Mouse (Mus musculus): Measurements from ENCODE around the gene Tacc2. TPM values are rescaled to one million over a fixed set of nuclear protein-coding genes. Genes with fewer than 3 reads are reported as not detected.

The Tacc2 gene
- total and polyA plus RNA-seq, 3 experiments = 3.5 to 21.5 TPM; not detected in 1

- Histone ChIP-seq H3K9me3 (replicated peaks; ENCODE audit: insufficient read depth, low read length) (no peaks in the 10 kb centered on the region), H3K9ac (ENCODE audit: control insufficient read depth, low read depth, low read length, poor library complexity, severe bottlenecking) (peak overlapping the region; percentile 98), H3K27me3 (ENCODE audit: control insufficient read depth in 1 of 2, insufficient read depth in 2 of 2, low read length in 2 of 2) (no peaks in the 10 kb centered on the region; a peak in 1 of 4 replicates), H3K27ac (ENCODE audit: control insufficient read depth, low read depth, low read length) (peak overlapping the region; percentile 95), H3K79me2 (ENCODE audit: control insufficient read depth, insufficient read depth, low read length, poor library complexity) (peaks cover 34% of the 10 kb centered on the region), H3K36me3 (ENCODE audit: control insufficient read depth in 1 of 2, insufficient read depth in 2 of 2, low read length in 2 of 2) (peaks cover 19 to 21% of the 10 kb centered on the region in 2 experiments), H3K4me3 (ENCODE audit: control insufficient read depth in 1 of 2, insufficient read depth in 1 of 2, low read depth in 2 of 2, low read length in 2 of 2) (peak overlapping the region; percentile 93 to 99), H3K4me1 (ENCODE audit: control insufficient read depth in 1 of 2, insufficient read depth in 2 of 2, low read length in 2 of 2) (peaks cover 6 to 13% of the 10 kb centered on the region in 2 experiments; a peak in 3 of 4 replicates)
- peak; percentile 97 for DNase-seq (ENCODE audit: low read depth, low spot score)
- no peak for TF ChIP-seq CHD1 (IDR thresholded peaks at IDR 0.05; ENCODE audit: low read depth, low read length)
- TF ChIP-seq USF2 (IDR thresholded peaks at IDR 0.05; ENCODE audit: borderline replicate concordance in 1 of 2, insufficient read depth in 1 of 2, low read depth in 1 of 2, low read length in 2 of 2) = no peak
- no peak; the same call in 1 of the 2 replicates for TF ChIP-seq USF1 (IDR thresholded peaks at IDR 0.05; ENCODE audit: low read depth, low read length)
- TF ChIP-seq KAT2A (conservative IDR thresholded peaks at IDR 0.05; ENCODE audit: low read depth, low read length) = no peak; the same call in 1 of the 2 replicates
- no peak for TF ChIP-seq BHLHE40 (IDR thresholded peaks at IDR 0.05; ENCODE audit: borderline replicate concordance, low read depth, low read length)
- TF ChIP-seq MAZ (IDR thresholded peaks at IDR 0.05; ENCODE audit: low read depth, low read length) = no peak; the same call in 1 of the 2 replicates
- TF ChIP-seq UBTF (IDR thresholded peaks at IDR 0.05; ENCODE audit: borderline replicate concordance, insufficient read depth, low read depth, low read length) = peak; percentile 57; the same call in 1 of the 2 replicates
- no peak for TF ChIP-seq ZC3H11A (IDR thresholded peaks at IDR 0.05; ENCODE audit: low read depth, low read length)
- TF ChIP-seq ZNF384 (IDR thresholded peaks at IDR 0.05; ENCODE audit: low read depth, low read length) = no peak
- TF ChIP-seq SMC3 (IDR thresholded peaks at IDR 0.05; ENCODE audit: low read depth, low read length) = no peak
- TF ChIP-seq MYB (IDR thresholded peaks at IDR 0.05; ENCODE audit: low read depth, low read length) = no peak
- TF ChIP-seq ELF1 (IDR thresholded peaks at IDR 0.05; ENCODE audit: low read depth, low read length) = 0 out of 2 replicates have a peak, but pooled peaks have one; percentile 45
- peak; percentile 86 for TF ChIP-seq HCFC1 (IDR thresholded peaks at IDR 0.05; ENCODE audit: low read depth, low read length)
- TF ChIP-seq MAX (IDR thresholded peaks at IDR 0.05; ENCODE audit: low read length) = peak; percentile 66
- no peak for TF ChIP-seq MAFK (IDR thresholded peaks at IDR 0.05; ENCODE audit: borderline replicate concordance, low read depth, low read length)
- no peak for TF ChIP-seq TAL1 (IDR thresholded peaks at IDR 0.05; ENCODE audit: low read length)
- TF ChIP-seq TBP (IDR thresholded peaks at IDR 0.05; ENCODE audit: low read depth, low read length) = peak; percentile 61; the same call in 1 of the 2 replicates
- peak; percentile 71 for TF ChIP-seq TCF12 (IDR thresholded peaks at IDR 0.05; ENCODE audit: low read depth, low read length)
- no peak for TF ChIP-seq E2F4 (IDR thresholded peaks at IDR 0.05; ENCODE audit: borderline replicate concordance, low read depth, low read length)
- no peak for TF ChIP-seq POLR2AphosphoS5 (IDR thresholded peaks at IDR 0.05; ENCODE audit: borderline replicate concordance, low read depth, low read length)
- TF ChIP-seq GATA1 (IDR thresholded peaks at IDR 0.05; ENCODE audit: low read depth, low read length) = no peak
- TF ChIP-seq NELFE (IDR thresholded peaks at IDR 0.05; ENCODE audit: low read depth, low read length) = peak; percentile 57; the same call in 1 of the 2 replicates
- TF ChIP-seq RAD21 (IDR thresholded peaks at IDR 0.05; ENCODE audit: low read depth, low read length) = no peak
- no peak; the same call in 1 of the 2 replicates for TF ChIP-seq ZMIZ1 (IDR thresholded peaks at IDR 0.05; ENCODE audit: low read depth, low read length)
- TF ChIP-seq GABPA (IDR thresholded peaks at IDR 0.05; ENCODE audit: low read depth, low read length) = peak; percentile 80; the same call in 1 of the 2 replicates
- no peak for TF ChIP-seq EP300 (IDR thresholded peaks at IDR 0.05; ENCODE audit: low read depth in 1 of 2, low read length in 2 of 2)
- TF ChIP-seq POLR2AphosphoS2 (IDR thresholded peaks at IDR 0.05; ENCODE audit: low read length) = no peak
- no peak for TF ChIP-seq RCOR1 (IDR thresholded peaks at IDR 0.05; ENCODE audit: low read depth, low read length)
- peak; percentile 80 for TF ChIP-seq NRF1 (IDR thresholded peaks at IDR 0.05; ENCODE audit: insufficient read depth, low read depth, low read length, poor library complexity, severe bottlenecking)
- no peak for TF ChIP-seq MYC (IDR thresholded peaks at IDR 0.05; ENCODE audit: low read depth, low read length)
- no peak for TF ChIP-seq MEF2A (IDR thresholded peaks at IDR 0.05; ENCODE audit: extremely low read depth, insufficient replicate concordance, low read depth, low read length, poor library complexity, severe bottlenecking)
- peak; percentile 71 for TF ChIP-seq MXI1 (IDR thresholded peaks at IDR 0.05; ENCODE audit: low read depth, low read length)
- no peak for TF ChIP-seq JUND (IDR thresholded peaks at IDR 0.05; ENCODE audit: low read depth, low read length)
- no peak for TF ChIP-seq ZKSCAN1 (IDR thresholded peaks at IDR 0.05; ENCODE audit: low read depth, low read length)
- TF ChIP-seq CTCF (IDR thresholded peaks at IDR 0.05 in 2 of 3, conservative IDR thresholded peaks at IDR 0.05 in 1 of 3; ENCODE audit: control insufficient read depth in 1 of 3, insufficient read depth in 1 of 3, low read depth in 2 of 3, low read length in 3 of 3, poor library complexity in 1 of 3, severe bottlenecking in 1 of 3) = peak; percentile 64 to 89 (median 82)
Observed at GRCm38 (mm10) chr7:130546791-130547484, 30.3 kb upstream of the Tacc2 start.
